In genomic region chrX:64276290-64277125, GRCm38 (mm10) we compare ENCODE assay signal across 7 mouse cellular contexts. TPM values are rescaled to one million over a fixed set of nuclear protein-coding genes. Genes with fewer than 3 reads are reported as not detected.
DNase-seq lines count a peak whose midpoint lies in the region; ATAC-seq lines count a peak whose summit lies in the region.

Slitrk4 (minus strand) TSS chrX:64276996.

- H3K4me2 ChIP-seq in heart, embryonic 15.5 days, result peak within 1 kb of the TSS; percentile 67
- H3K4me2 ChIP-seq in neural tube, embryonic 12.5 days (replicated peaks), result peak within 1 kb of the TSS; percentile 67

- peak; percentile 46 for DNase-seq in cerebellum, adult 11 months
- peak; percentile 33 for DNase-seq in embryo, embryonic 10 days (ENCODE audit: low spot score)
- peak; percentile 17 to 32 for DNase-seq in left cerebral cortex, adult 8-10 months (ENCODE audit: low spot score in 2 of 2)
- DNase-seq in adrenal gland, postnatal 25 days, result no peak
- DNase-seq in adrenal gland, adult 18-20 months (ENCODE audit: low spot score in 2 of 2), result no peak

- peak within 1 kb of the TSS; percentile 65 for H3K27ac ChIP-seq in heart, embryonic 15.5 days
- H3K27ac ChIP-seq in neural tube, embryonic 12.5 days, result no peak within 1 kb of the TSS

- 8% methylated on average over 53 of the region's 54 CpGs for WGBS in heart, embryonic 15.5 days
- WGBS in neural tube, embryonic 12.5 days, result 14% methylated on average over 53 of the region's 54 CpGs

- H3K36me3 ChIP-seq in heart, embryonic 15.5 days, result no peaks in the 10 kb centered on the region
- no peaks in the 10 kb centered on the region for H3K36me3 ChIP-seq in neural tube, embryonic 12.5 days

- no peaks in the 10 kb centered on the region for H3K9me3 ChIP-seq in heart, embryonic 15.5 days (replicated peaks)
- H3K9me3 ChIP-seq in neural tube, embryonic 12.5 days, result no peaks in the 10 kb centered on the region

- H3K4me1 ChIP-seq in heart, embryonic 15.5 days (replicated peaks), result no peaks in the 10 kb centered on the region
- H3K4me1 ChIP-seq in neural tube, embryonic 12.5 days, result no peaks in the 10 kb centered on the region

- peak; percentile 72; the same call in 1 of the 2 replicates for ATAC-seq in heart, embryonic 15.5 days (replicated peaks; ENCODE audit: insufficient number of reproducible peaks, insufficient read depth, low FRiP score, low read depth)
- peak; percentile 87 for ATAC-seq in neural tube, embryonic 12.5 days (ENCODE audit: low FRiP score, low read depth)

- peak within 1 kb of the TSS; percentile 52 for H3K9ac ChIP-seq in heart, embryonic 15.5 days
- H3K9ac ChIP-seq in neural tube, embryonic 12.5 days, result peak within 1 kb of the TSS; percentile 52; the same call in 1 of the 2 replicates

- no peaks in the 10 kb centered on the region for H3K27me3 ChIP-seq in heart, embryonic 15.5 days
- no peaks in the 10 kb centered on the region for H3K27me3 ChIP-seq in neural tube, embryonic 12.5 days (replicated peaks)

- H3K4me3 ChIP-seq in heart, embryonic 15.5 days, result peak within 1 kb of the TSS; percentile 60
- H3K4me3 ChIP-seq in neural tube, embryonic 12.5 days, result peak within 1 kb of the TSS; percentile 46

RNA-seq across cellular contexts. Expression of gene Slitrk4, which starts in this region (rescaled TPM):
- polyA plus RNA-seq in heart, embryonic 15.5 days (2015; fragmentation: Nextera tagmentation; extraction: Ambion mirVana), result 9.2 and 9.9 TPM in 2 replicates
- total RNA-seq in left cerebral cortex, adult 8-10 months (2022), result 10 to 100 TPM; 39.9 to 56.6 (median 49.0) TPM
- polyA plus RNA-seq in neural tube, embryonic 12.5 days (2016; fragmentation: Nextera tagmentation; extraction: Ambion mirVana), result 4.2 and 4.9 TPM in 2 replicates
- not detected in 2 replicates for total RNA-seq in adrenal gland, postnatal 25 days (2021)
- under 1 TPM; 0.13 TPM for total RNA-seq in adrenal gland, adult 18-20 months (2021)

Comparison
In these comparisons a context has a peak if more than half of its experiments do, and no peak if none do; other contexts are left out.
1. RNA of gene Slitrk4 (total RNA-seq): 39.9 to 56.6 TPM in left cerebral cortex, adult 8-10 months; 0.13 TPM in adrenal gland, adult 18-20 months and not detected in adrenal gland, postnatal 25 days; every median in the first group is over 10 times any median in the second.
2. DNase-seq: peak in cerebellum, adult 11 months (single experiment), embryo, embryonic 10 days (single experiment) and left cerebral cortex, adult 8-10 months (2 of 2); none in adrenal gland, postnatal 25 days (single experiment) and adrenal gland, adult 18-20 months (0 of 2).